Mouse (Mus musculus): ENCODE measurements around the gene Cntnap2.
A peak's percentile ranks its signal among the peaks of the same experiment; 100 is the strongest.

Gene Cntnap2

DNA sequence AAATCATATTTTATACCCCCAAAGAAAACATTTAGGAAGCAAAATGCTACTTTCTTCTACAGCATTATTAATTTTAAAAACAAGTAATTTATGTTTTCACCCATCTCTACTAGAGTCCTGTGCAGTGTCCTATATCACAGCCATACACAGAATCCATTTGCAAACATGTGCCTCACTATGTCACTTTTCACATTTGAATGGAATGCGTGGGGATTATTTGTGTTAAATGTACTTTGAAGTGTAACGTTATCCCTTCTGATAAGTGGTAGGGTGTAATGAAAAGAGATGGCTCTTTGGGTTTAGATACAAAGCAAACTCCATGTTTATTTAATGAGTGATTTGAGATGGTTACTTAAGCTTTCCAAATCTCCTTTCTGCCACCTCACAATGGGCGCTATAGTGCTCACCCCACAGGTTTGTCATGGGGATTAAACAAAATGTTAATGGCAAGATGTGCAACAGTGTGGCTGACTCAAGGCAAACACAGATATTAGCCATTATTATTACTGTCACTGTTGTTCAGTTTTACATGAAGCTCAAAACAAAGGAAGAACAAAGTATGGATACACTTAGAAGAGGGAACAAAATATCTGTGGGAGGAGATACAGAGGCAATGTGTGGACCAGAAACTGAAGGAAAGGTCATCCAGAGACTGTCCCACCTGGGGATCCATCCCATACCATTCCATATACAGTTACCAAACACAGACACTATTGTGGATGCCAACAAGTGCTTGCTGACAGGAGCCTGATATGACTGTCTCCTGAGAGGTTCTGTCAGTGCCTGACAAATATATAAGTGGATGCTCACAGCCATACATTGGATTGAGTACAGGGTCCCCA, 886.2 kb downstream of the Cntnap2 start:
- no peak for DNase-seq

DNA sequence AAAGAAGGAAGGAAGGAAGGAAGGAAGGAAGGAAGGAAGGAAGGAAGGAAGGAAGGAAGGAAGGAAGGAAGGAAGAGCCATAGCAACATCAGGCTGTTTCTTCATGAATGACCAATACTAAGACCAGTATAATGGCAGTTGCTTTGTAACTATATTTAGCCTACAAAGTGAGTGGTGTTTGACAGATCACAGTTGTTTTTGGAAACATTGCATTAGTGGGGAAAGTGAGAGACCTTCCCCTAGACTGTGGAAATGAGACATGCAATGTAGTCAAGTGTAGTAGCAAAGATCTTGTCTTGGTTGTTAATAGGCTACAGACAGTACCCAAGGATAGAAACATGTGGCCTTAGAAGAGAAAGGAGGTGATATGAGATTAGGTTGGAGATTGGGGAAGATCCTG, 895.6 kb downstream of the Cntnap2 start:
- DNase-seq = no peak

DNA sequence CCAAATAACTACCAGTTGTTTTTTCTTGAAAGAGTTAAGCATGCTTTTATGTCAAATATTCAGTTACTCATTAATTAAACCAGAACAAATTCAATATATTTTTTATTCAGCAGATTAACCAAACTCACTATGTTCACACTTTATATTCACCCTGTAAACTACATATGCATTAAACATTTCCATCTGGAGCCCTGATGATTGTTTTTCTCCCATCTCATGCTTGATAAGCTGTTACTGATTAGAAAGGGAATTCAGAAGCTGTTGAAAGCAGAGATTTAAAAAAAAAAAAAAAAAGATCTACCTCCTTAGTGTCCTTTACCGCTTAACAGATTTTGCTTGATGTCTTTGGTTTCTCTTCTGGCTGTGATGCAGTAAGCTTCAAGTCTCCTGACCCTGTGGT, 905.3 kb downstream of the Cntnap2 start:
- no peak for DNase-seq

DNA sequence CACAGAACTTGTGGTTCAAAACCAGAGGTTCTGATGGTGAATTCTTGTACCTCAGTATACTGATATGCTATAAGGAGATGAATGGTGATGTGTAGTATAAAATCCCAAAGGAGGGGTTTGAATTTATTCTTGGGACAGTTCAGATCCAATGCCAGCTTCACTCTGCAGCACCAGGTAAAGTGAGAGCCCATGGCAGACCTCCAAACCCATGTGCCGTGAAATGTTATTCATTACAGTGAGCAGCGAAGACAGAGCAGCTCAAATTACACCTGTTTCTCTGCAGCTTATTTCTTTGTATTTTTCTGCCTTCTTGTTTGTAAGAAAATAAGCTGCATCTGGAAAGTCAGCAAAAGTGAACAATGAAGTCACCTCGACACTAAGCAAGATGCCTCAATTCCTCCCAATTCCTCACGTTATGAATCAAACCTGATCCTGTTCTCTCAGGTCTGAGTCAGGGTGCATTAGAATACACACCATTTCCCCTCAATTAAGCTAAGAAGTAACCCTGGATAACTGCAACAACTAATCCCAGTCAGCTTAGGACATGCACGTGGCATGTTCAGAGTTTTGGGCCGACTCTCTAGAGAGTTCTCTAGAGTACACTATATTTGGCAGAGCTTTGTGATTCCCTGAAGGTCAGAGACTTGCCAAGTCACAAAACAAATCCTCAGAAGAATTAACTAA, 915.5 kb downstream of the Cntnap2 start:
- DNase-seq = no peak

DNA sequence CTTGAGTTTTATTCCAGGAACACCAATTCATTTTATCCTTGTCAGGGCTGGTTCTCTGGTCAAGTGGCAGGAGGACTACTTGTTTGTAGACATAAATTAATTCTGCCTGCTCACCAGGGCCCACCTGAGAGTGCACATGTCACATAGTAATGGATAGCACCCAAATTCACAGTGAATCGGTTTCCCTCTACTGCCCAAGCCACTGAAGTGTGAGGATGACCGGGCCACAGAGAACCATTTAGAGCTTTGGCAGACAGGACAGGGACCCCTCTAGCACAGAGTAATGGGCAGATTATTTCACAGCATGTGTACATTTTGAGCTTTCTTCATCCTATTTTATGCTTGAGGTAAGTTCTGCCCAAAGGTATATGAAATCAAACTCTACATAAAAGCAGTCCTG, 920.0 kb downstream of the Cntnap2 start:
- DNase-seq = no peak

DNA sequence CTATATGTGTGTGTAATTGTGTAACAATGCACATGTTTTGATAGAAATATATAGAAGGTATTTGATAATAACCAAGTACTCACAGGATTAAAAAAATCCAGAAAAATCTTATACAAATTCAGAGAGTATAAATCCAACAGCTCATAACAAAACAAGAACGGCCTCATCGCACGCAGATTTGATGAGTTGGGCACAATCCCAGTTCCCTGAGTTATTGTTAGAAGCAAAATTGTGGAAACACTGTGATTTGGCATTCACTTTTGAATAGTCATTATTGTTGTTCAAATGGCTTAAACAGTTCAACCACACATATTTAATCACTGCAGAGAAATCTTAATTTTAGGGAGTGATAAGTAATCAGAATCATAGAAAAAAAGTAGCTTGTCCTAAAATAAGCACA, 928.9 kb downstream of the Cntnap2 start:
- no peak for DNase-seq

DNA sequence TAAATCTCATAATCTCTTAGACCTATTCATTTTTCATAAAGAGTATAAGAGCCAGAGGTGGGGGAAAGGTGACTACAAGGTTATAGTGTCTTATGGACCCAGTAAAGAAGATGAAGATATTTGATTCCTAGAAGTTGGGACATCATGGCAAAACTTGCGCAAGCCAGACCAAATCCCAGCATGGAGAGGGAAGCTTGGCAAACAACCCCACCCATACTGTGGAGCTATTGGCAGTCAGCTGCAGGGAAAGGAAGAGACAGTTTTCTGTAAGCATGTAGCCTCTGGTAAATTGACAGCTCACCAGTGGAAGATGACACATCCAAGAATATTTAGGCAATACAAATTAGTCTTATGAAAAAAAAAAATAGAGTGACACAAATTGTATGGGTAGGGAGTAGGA, 931.9 kb downstream of the Cntnap2 start:
- no peak for DNase-seq

DNA sequence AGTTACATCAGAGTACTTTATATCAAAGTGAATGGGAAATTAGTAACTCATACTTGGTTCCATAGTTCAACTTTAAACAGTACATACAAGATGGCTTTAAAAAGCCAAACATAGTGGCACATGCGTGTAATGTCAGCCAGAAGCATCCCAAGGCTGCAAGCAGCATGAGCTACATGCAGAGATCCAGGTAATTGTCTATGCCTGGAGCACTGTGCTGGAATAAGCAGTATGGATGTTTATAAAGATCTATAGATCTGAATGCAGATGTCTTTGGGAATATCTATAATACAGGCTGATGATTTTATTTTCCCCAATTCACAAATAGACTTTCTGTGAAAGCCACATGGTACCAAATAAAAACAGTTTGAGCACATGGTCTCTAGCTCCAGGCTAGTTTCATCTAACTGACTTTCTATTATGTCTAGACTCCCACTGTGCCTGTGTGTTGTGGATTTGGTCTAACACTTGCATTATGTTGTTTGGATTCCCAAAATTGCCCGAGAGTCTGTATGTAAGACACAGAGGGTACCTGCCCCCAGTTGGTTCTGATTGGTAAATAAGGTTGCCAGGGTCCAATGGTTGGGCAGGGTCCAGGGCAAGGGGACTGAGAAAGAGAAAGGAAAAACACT, 963.5 kb downstream of the Cntnap2 start:
- DNase-seq = no peak

DNA sequence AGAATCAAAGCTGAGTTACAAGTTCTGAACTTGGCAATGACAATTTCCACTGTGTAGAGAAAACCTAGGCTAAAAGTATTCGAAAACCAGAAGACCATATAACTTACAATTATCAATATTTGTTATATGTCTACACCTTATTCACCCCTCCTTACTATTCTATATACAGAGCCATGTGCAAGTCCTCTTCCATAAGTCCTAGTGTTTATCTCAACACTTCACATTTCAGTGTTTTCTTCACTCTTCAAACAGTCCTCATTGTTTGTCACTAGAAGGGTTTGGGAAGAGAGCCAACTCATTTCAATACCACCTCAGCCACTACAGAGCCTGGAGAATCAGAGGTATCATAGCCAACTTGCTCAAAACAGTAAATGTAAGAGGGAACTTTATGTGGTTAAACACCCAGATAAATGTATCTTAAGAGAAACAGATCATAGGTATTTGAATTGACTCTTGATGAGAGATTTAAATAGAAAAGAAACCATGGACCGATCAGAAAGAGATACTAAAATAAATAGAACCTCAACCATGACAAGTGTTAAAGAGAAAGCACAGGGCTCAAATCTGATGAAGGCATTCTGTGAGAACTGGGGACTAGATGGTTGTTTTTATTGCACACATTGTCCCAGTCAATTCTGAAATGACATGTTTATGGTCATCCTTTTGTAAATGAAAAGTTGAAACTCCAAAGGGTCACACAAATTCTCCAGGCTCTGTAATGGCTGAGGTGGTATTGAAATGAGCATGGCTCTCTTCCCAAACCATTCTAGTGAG, 972.9 kb downstream of the Cntnap2 start:
- no peak for DNase-seq

DNA sequence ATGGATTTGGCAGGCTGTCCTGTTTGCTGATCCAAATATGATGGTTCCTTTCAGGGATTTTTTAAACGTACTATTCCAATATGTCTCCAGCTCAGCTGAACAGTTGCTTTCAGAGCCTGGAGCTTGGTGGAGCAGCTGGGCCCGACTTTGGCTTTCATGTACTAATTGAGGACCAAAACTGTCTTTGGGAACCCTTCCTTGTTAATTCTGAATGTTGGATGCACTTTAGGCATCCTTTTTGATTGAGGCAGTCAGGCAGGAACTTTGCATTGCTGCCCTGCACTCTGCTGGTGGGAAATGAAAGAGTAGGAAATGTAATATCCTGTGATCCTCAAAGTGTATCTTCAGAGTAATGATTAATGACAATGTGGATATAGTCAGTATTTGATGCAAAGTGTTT, 974.0 kb downstream of the Cntnap2 start:
- DNase-seq = peak; percentile 4

DNA sequence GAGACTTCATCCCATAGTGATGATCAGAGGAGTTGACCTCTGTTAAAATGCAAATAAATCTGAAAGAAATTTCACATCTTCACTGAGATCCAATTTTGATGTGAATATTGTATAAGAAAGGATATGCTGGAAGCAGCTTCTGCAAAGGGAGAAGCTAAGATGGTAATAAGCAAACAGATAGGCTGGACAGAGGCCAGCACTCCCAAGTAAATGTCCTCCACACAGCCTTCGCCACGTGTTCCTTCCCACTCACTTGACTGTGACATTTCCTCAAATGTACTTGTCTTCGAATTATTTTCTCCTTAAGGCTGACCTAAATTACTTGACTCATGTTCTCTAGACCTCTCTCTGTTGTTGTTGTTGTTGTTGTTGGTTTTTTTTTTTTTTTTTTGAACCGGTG, 981.5 kb downstream of the Cntnap2 start:
- DNase-seq = peak; percentile 10

DNA sequence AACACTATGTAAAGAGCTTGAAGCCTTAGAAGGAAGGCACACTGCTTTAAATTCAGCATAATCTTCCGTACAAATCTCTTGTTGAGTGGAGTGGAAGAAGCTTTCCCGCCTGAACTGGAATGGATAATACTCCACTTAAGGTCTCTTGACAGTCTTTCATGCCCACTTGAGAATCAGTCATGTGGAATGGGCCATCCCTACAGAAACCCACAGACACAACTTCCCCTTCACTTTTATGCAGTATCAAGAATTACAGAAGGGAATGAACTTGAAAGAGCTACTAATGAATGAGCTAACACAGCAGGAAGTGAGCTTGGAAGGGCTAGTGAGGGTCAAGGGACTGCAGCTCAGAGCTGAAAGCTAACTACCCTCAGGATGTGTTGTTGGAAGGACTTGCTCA, 1021.1 kb downstream of the Cntnap2 start:
- DNase-seq = no peak

DNA sequence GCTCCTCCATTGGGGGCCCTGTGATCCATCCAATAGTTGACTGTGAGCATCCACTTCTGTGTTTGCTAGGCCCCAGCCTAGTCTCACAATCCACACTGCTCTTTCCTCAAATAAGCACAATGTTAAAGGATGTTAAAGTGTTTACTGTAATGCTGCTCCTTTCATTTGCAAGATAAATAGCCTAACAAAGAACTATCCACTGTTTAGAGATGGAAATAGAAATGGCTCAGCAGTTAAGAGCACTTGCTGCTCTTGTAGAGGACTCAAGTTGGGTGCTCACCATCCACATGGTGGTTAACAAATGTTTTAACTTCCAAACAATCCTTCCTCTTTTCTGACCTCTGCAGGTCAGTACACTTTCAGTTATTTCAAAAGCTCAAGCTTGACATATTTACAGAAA, 1022.3 kb downstream of the Cntnap2 start:
- DNase-seq = no peak

DNA sequence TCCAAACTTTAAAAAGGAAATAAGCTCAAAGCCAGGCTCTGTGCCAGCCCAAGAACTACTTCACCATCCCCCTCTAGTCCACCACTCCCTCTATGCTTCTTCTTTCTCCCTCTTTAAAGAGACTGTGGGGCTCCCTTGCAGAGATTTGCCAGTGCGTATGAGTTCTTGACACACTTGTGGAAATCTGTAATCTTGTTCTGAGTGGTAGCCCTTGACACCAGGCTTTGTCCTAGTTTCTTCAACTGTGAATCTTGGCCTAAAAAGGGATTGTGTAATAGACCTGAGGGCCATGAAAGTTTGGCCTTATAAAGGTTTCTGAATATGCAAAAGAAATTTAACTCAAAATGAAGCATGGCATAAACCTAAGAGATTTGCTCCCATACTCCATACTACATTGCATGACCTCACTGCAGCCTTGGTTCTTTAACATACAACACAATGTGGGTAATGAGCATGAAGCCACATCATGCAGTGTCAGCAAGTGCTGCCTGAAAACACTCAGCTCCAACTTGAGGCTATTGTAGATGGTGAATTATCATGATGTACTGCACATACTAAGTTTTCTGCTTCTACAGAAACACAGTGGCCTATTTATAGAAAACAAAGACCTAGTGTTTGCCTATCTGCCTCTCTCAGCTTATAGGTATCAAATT, 1084.2 kb downstream of the Cntnap2 start:
- no peak for DNase-seq

DNA sequence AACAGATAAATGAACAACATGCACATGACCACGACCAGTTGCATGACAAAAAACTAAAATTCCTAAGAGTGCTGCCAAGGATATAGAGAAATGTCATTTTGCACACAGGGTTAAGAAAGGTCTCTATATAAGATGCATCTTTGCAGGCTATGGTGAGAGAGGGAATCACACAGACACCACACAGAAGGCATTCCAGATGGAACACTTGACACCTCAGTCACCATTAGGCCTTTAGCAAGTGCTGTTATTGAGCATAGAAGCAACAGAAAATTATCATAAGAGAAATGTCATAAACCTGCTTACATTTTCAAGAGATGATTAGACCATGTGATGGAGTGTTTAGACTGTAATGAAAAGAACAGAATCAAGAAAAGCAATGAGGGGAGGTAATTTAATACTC, 1107.7 kb downstream of the Cntnap2 start:
- no peak for DNase-seq

DNA sequence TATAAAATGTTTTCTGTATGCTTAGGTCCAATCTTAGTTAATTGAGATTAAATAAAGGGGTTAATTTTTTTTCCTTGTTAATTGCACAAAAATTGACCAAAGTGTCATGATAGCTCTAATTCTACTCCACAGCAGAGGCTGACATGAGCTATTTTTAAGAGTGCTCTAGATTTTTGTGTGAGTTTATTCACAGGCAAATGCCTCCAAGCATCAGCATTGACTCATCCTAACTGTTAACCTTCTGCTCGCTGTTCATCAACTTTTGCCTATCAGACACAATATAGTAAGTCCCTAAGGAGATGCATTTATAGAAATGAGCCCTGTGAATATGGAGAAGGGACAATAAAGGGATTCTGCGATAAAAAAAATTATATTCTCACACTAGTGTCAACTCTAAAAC, 1138.1 kb downstream of the Cntnap2 start:
- DNase-seq = no peak

DNA sequence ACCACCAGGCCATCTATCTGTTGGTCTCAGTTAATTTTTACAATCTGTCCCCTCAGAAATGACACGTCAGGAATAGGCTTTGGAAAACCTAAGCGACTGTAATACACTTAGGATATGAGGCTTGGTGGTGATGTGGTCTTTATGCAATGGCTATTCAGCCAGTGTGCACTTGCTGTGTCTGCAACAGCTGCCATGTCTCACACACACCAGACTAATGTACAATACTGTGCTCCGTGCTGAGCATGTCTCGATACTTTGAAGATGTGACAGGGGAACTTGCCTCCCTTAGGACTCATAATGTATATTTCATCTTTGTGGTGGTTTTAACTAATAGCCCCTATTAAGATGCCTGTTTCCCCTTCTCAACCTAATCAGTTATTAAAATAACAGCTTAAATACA, 1142.7 kb downstream of the Cntnap2 start:
- no peak for DNase-seq

DNA sequence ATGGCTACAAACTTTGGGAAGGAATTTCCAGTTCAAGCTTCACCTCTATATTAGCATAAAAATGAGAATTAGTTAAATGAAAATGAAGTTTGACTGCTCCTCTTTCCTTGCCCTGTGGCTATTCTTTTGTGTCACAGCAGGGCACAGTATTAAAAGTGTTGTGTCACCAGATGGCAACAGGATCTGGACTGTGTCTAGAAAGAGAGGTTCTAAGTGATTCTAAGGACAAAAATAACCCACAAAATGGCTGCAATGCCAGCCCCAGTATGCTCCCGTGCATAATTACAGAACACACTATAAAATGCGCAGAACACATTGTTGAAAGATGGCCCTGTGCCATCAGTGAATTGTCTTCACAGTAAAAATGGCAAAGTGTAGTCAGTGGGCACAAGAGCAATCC, 1146.4 kb downstream of the Cntnap2 start:
- no peak for DNase-seq

DNA sequence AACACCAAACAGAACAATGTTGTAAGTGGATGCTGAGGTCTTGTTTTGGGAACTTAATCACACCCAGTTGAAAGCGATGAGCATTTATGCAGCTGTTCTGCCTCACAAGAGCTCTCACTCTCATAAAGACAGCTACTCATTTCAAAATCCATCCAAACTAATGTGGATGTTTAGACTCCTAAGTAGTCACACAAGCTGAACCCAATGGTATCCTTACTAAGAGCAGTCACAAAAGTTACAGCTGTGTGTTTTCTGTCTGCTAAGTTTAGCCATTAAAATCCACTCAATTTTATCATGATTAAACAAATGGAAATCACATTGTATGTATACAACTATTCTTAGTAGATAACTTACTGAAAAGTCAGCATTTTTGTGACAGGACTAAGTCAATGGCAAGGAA, 1173.7 kb downstream of the Cntnap2 start:
- DNase-seq = no peak

DNA sequence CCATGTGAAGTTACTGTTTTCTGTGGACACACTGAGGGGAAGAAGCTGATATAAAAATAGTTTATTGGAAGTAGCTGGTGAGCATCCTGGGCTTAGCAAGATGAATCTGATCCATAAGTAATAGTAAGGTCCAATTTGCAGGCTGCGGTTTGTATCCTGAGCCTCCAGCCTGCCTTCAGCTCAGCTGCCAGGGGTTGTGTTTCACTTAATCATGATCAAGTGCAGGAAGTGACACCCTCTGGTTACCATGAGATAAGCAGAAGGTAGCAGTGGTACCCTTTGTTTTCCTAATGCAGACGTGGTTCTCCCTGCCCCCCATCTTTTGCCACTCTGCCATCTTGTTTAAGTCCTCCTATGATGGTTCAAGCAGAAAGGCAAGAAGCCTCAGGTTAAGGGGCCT, 1181.2 kb downstream of the Cntnap2 start:
- DNase-seq = no peak

DNA sequence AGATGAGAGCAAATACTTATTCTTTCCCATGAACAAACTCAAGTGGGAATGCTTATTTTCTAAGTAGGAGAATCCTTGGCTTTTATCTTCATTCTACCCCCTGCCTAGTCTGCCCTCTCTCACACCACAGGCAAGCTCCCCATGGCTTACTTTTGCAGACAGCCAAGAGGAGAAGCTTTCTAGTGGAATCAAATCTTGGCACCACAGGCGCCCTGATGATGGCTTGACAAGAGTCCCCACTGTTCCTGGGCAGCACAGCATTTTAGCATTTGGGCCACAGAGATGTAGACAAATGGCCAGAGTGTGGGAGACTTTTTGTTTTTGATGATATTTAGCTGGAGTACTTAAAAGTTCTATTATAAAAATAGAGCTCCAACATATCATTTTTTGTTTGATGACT, 1204.0 kb downstream of the Cntnap2 start:
- no peak for DNase-seq

DNA sequence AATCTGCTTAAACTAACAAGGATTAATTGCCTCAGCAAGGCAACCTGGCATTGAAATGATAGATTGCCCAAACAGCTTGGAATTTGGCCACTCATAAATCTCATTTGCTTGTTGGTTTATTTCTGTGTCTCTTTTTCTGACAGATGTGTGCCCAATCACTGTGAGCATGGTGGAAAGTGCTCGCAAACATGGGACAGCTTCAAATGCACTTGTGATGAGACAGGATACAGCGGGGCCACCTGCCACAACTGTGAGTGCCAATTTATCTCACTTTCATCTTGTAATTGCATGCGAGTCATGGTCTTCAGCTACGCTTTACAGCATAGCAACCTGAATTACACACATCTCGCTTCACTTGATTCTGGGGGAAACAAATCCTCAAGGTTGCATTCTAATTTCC, 1287.8 kb downstream of the Cntnap2 start:
- DNase-seq = no peak

DNA sequence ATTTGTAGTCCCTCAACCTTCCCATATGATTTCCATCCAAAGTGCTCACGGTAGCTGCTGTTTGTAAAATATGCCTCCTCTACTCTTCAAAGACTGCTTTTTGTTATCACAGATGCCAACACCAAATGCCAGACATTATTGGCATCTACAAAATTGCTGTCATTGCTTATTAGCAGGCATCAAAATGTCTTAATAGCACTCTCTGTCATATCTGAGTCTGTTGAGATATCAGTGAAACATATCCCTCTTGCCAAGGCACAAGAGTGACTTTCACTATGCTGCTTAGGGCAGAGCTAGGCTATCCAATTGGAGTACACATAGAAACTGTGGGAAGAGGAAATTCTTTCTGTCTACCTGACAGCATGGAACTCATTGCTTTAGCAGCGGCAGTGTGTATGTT, 1301.9 kb downstream of the Cntnap2 start:
- DNase-seq = no peak

All from right cerebral cortex, postnatal 14 days (tissue).